Mouse (Mus musculus): Measurements from ENCODE around the gene Col28a1.

The Col28a1 gene

GRCm38 (mm10) chr6:7994736-7995135 is 197.7 kb downstream of the Col28a1 start:
- DNase-seq (ENCODE audit: low spot score): no peak

GRCm38 (mm10) chr6:7983646-7983979 is 208.8 kb downstream of the Col28a1 start:
- peak; percentile 43 for DNase-seq (ENCODE audit: low spot score)

GRCm38 (mm10) chr6:7982958-7983645 is 209.3 kb downstream of the Col28a1 start:
- peak; percentile 9 for DNase-seq (ENCODE audit: low spot score)

- no peak for DNase-seq (ENCODE audit: low spot score)
Observed at GRCm38 (mm10) chr6:7971020-7971760, 221.2 kb downstream of the Col28a1 start.

GRCm38 (mm10) chr6:7969376-7969775 is 223.0 kb downstream of the Col28a1 start:
- no peak for DNase-seq (ENCODE audit: low spot score)

- no peak for DNase-seq (ENCODE audit: low spot score)
Observed at GRCm38 (mm10) chr6:7965833-7966522, 226.4 kb downstream of the Col28a1 start.

- DNase-seq (ENCODE audit: low spot score): no peak
Observed at GRCm38 (mm10) chr6:7962749-7963148, 229.7 kb downstream of the Col28a1 start.

GRCm38 (mm10) chr6:7952208-7952607 is 240.2 kb downstream of the Col28a1 start:
- no peak for DNase-seq (ENCODE audit: low spot score)

GRCm38 (mm10) chr6:7951778-7952177 is 240.6 kb downstream of the Col28a1 start:
- DNase-seq (ENCODE audit: low spot score): no peak

Data from ovary, postnatal 36 days (tissue).